Mouse (Mus musculus) stomach, embryonic 16.5 days (tissue): ENCODE measurements around the gene Il9. TPM values are rescaled to one million over a fixed set of nuclear protein-coding genes. Genes with fewer than 3 reads are reported as not detected.
A peak's percentile ranks its signal among the peaks of the same experiment; 100 is the strongest.

Experiments
- ATAC-seq: fragments of 200-750 bp; cut with Nextera tagmentation; 2 replicates; pipeline ENCODE4 v1.8.0; 2017; ENCODE audit warnings: moderate number of reproducible peaks, moderate TSS enrichment; ENCODE audit not compliant: insufficient read depth, low FRiP score
- H3K27ac ChIP-seq: fragments of 300-500 bp; sonication (generic); 2 replicates; pipeline ENCODE4 v1.5.1; 2014; ENCODE audit warnings: low read length
- H3K27me3 ChIP-seq: fragments of 300-500 bp; sonication (generic); 2 replicates; pipeline ENCODE4 v1.6.1; 2014; ENCODE audit warnings: low read length, control low read depth, mixed read lengths; ENCODE audit not compliant: control insufficient read depth, insufficient read depth
- H3K36me3 ChIP-seq: fragments of 300-500 bp; sonication (generic); 2 replicates; pipeline ENCODE4 v1.6.1; 2014; ENCODE audit warnings: low read length; ENCODE audit not compliant: control insufficient read depth, insufficient read depth
- H3K4me1 ChIP-seq: fragments of 300-500 bp; sonication (generic); 2 replicates; pipeline ENCODE4 v1.6.1; 2014; ENCODE audit warnings: low read length, control low read depth, mixed read lengths; ENCODE audit not compliant: control insufficient read depth, insufficient read depth
- H3K4me2 ChIP-seq: fragments of 300-500 bp; sonication (generic); 2 replicates; pipeline ENCODE4 v1.6.1; 2014; ENCODE audit warnings: low read depth, low read length, mixed read lengths
- H3K4me3 ChIP-seq: fragments of 300-500 bp; sonication (generic); replicated peaks from 2 replicates; pipeline ENCODE4 v1.5.1; 2014; ENCODE audit warnings: mild to moderate bottlenecking, low read length
- H3K9ac ChIP-seq: fragments of 300-500 bp; sonication (generic); 2 replicates; pipeline ENCODE4 v1.6.1; 2014; ENCODE audit warnings: low read length
- H3K9me3 ChIP-seq: fragments of 300-500 bp; sonication (generic); replicated peaks from 2 replicates; pipeline ENCODE4 v1.6.1; 2016; ENCODE audit warnings: low read length, control low read depth; ENCODE audit not compliant: control insufficient read depth
- WGBS: fragments of 180-500 bp; shearing (Covaris S2); extraction: QIAGEN DNeasy Blood & Tissue Kit; methylation state at CpG from one replicate; pipeline ENCODE4 v1.1.7; 2014; 5-methylcytosine and 5-hydroxymethylcytosine counted together
- polyA plus RNA-seq: library from polyadenylated mRNA; unstranded; fragments of >200 nt; fragmentation: Nextera tagmentation; extraction: Ambion mirVana; gene quantifications from 2 replicates; pipeline ENCODE4 v1.2.1, GENCODE M21; 2015

The Il9 gene
- polyA plus RNA-seq, 1 experiment from 2014 or later, result not detected

GRCm38 (mm10) chr13:56463261-56463660, 18.8 kb downstream of the Il9 start:
- ATAC-seq, result no peak
- WGBS, result 92% methylated on average over 7 of the region's 7 CpGs

GRCm38 (mm10) chr13:56462791-56463190, 19.3 kb downstream of the Il9 start:
- Histone ChIP-seq H3K4me3 (no peak overlapping the region), H3K27me3 (no peaks in the 10 kb centered on the region), H3K9ac (no peak overlapping the region), H3K4me1 (no peaks in the 10 kb centered on the region; the same call in 1 of the 2 replicates), H3K36me3 (no peaks in the 10 kb centered on the region), H3K9me3 (no peaks in the 10 kb centered on the region), H3K4me2 (no peak overlapping the region), H3K27ac (no peak overlapping the region)
- WGBS, result 87% methylated on average over 4 of the region's 4 CpGs
- ATAC-seq, result no peak

More at GRCm38 (mm10) chr13:56463261-56463660, 18.8 kb downstream of the Il9 start:
- Histone ChIP-seq H3K27me3 (no peaks in the 10 kb centered on the region), H3K4me3 (no peak overlapping the region), H3K9ac (no peak overlapping the region), H3K4me1 (no peaks in the 10 kb centered on the region), H3K9me3 (no peaks in the 10 kb centered on the region), H3K4me2 (no peak overlapping the region), H3K27ac (no peak overlapping the region), H3K36me3 (no peaks in the 10 kb centered on the region)

DNA sequence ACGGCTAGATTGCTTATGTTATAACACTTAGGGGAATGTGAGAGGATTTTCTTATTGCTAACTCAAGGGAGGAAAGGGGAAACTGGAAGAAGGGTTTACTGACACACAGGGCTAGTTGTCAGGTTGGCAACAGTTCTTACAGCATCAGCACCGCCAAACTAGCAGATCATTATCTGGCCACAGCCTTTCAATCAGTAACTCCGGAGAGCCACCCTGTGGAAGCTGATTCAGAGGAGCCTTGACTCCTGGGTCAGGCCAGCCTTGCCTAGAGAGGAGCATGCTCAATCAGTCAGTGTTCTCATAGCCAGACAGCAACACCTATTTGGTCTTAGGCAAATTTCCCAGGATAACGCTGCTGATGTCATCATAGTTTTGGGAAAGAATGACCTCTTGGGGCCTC, 20.6 kb downstream of the Il9 start:
- no peak overlapping the region for H3K27ac ChIP-seq
- no peaks in the 10 kb centered on the region; the same call in 1 of the 2 replicates for H3K4me1 ChIP-seq
- H3K4me3 ChIP-seq, result no peak overlapping the region
- ATAC-seq, result no peak
- no peaks in the 10 kb centered on the region for H3K36me3 ChIP-seq
- no peak overlapping the region for H3K4me2 ChIP-seq
- no peaks in the 10 kb centered on the region for H3K27me3 ChIP-seq
- H3K9ac ChIP-seq, result no peak overlapping the region
- 71% methylated on average over 4 of the region's 4 CpGs for WGBS
- no peaks in the 10 kb centered on the region for H3K9me3 ChIP-seq

DNA sequence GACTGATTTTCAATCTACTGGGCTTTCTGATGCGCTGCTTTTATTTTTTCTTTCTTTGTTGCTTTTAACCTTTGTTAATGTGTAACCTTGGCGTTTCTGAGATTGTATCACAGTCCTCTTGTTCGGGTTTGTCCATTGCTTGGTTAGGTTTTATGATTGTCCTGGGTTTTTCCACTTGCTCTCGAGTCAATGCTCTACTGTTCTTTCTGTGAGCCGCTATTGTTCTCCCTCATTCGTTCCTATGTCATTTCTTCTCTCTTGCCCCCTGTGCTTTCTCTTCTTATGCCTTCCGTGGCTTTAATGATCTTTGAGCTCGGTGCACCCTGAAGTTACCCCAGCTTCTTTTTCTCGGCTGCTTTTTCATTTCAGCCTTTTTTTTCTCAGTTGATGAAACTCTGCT, 24.0 kb downstream of the Il9 start:
- Histone ChIP-seq H3K36me3 (no peaks in the 10 kb centered on the region), H3K4me3 (no peak overlapping the region), H3K27ac (no peak overlapping the region), H3K9me3 (no peaks in the 10 kb centered on the region), H3K4me2 (no peak overlapping the region), H3K4me1 (no peaks in the 10 kb centered on the region; the same call in 1 of the 2 replicates), H3K9ac (no peak overlapping the region), H3K27me3 (no peaks in the 10 kb centered on the region)
- ATAC-seq, result no peak
- WGBS, result 48% methylated on average over 9 of the region's 9 CpGs

GRCm38 (mm10) chr13:56450035-56450434, 32.0 kb downstream of the Il9 start:
- Histone ChIP-seq H3K36me3 (no peaks in the 10 kb centered on the region), H3K9ac (no peak overlapping the region), H3K4me2 (no peak overlapping the region), H3K4me1 (no peaks in the 10 kb centered on the region), H3K27me3 (no peaks in the 10 kb centered on the region), H3K27ac (no peak overlapping the region), H3K4me3 (no peak overlapping the region), H3K9me3 (no peaks in the 10 kb centered on the region)
- WGBS, result 82% methylated on average over 8 of the region's 8 CpGs
- ATAC-seq, result 0 out of 2 replicates have a peak, but pooled peaks have one; percentile 33

- 69% methylated on average over 10 of the region's 10 CpGs for WGBS
- no peaks in the 10 kb centered on the region for H3K36me3 ChIP-seq
- H3K4me1 ChIP-seq, result no peaks in the 10 kb centered on the region
- no peaks in the 10 kb centered on the region for H3K9me3 ChIP-seq
- H3K4me2 ChIP-seq, result no peak overlapping the region
- H3K27me3 ChIP-seq, result no peaks in the 10 kb centered on the region
- no peak overlapping the region for H3K27ac ChIP-seq
- no peak overlapping the region for H3K9ac ChIP-seq
- no peak for ATAC-seq
- H3K4me3 ChIP-seq, result no peak overlapping the region
These were observed 32.6 kb downstream of the Il9 start for GRCm38 (mm10) chr13:56449239-56450030.

DNA sequence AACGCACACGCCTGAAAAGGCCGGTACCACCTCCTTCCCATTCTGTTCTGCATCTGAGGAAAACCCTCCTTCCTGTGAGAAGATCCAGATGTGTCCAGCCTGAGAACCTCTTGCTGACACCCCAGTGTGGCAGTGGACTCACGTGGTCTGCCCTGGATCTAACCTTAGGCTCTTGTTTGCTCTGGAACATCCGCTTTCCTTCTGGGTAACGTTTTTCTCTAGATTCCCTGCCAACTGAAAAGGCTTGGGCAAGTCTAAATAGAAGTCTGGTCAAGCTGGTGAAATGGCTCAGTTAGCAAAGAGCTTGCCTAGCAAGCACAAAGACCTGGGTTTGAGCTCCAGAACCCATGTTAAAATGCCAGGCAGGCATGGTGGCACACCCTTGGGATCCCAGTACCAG, 37.0 kb downstream of the Il9 start:
- WGBS, result 74% methylated on average over 6 of the region's 6 CpGs

GRCm38 (mm10) chr13:56444112-56444511, 37.9 kb downstream of the Il9 start:
- H3K27ac ChIP-seq, result no peak overlapping the region
- H3K36me3 ChIP-seq, result no peaks in the 10 kb centered on the region
- H3K4me1 ChIP-seq, result no peaks in the 10 kb centered on the region
- no peak overlapping the region for H3K4me3 ChIP-seq
- no peak overlapping the region for H3K4me2 ChIP-seq
- peaks cover 14% of the 10 kb centered on the region for H3K27me3 ChIP-seq
- 83% methylated on average over 3 of the region's 3 CpGs for WGBS
- ATAC-seq, result no peak
- no peak overlapping the region for H3K9ac ChIP-seq
- no peaks in the 10 kb centered on the region for H3K9me3 ChIP-seq

More for the DNA sequence above, 37.0 kb downstream of the Il9 start:
- Histone ChIP-seq H3K4me2 (no peak overlapping the region), H3K36me3 (no peaks in the 10 kb centered on the region), H3K27me3 (peaks cover 7% of the 10 kb centered on the region), H3K9me3 (no peaks in the 10 kb centered on the region), H3K9ac (no peak overlapping the region), H3K4me1 (no peaks in the 10 kb centered on the region), H3K4me3 (no peak overlapping the region), H3K27ac (no peak overlapping the region)
- ATAC-seq, result no peak

DNA sequence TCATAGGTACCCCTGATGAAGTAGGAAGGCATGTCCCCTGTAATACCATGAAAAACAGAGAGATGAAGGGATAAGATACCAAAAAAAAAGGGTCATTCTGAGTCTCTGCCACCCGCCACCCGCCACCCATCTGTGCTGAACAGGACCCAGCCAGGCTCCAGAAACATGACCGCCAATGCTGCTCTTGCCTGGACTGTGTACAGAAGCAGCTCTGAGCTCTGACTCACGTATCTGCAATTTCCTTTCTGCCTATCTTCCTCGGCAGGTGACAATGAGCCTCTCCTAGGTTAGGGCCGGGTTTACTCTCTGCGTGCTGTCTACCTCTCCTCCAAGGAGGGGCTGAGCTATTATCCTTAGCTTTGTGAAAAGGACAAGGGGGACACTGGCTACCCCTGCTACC, 38.6 kb downstream of the Il9 start:
- Histone ChIP-seq H3K4me3 (no peak overlapping the region), H3K36me3 (no peaks in the 10 kb centered on the region), H3K9me3 (no peaks in the 10 kb centered on the region), H3K4me1 (peaks cover 4% of the 10 kb centered on the region), H3K4me2 (no peak overlapping the region), H3K27ac (no peak overlapping the region), H3K27me3 (peaks cover 20% of the 10 kb centered on the region), H3K9ac (no peak overlapping the region)
- 62% methylated on average over 7 of the region's 7 CpGs for WGBS
- ATAC-seq, result no peak
